Mouse (Mus musculus) megakaryocyte, embryonic 14.5 days (primary cell): ENCODE measurements around the gene Tmem119. TPM values are rescaled to one million over a fixed set of nuclear protein-coding genes. Genes with fewer than 3 reads are reported as not detected.

ENCODE experiments used
- H3K27me3 ChIP-seq: replicated peaks from 2 replicates; pipeline ENCODE3; 2012; ENCODE audit warnings: inconsistent platforms
- H3K36me3 ChIP-seq: replicated peaks from 2 replicates; pipeline ENCODE3; 2012; ENCODE audit warnings: low read length, inconsistent platforms, mixed read lengths
- H3K4me1 ChIP-seq: 2 replicates; pipeline ENCODE4 v1.6.1; 2012; ENCODE audit warnings: inconsistent platforms
- H3K4me3 ChIP-seq: replicated peaks from 2 replicates; pipeline ENCODE3; 2012; ENCODE audit warnings: moderate library complexity, mild to moderate bottlenecking, inconsistent platforms
- H3K9me3 ChIP-seq: 2 replicates; pipeline ENCODE4 v1.6.1; 2012; ENCODE audit warnings: inconsistent platforms
- FLI1 ChIP-seq: IDR thresholded peaks from 2 replicates; pipeline ENCODE4 v1.6.1; 2012; ENCODE audit warnings: low read length, inconsistent platforms, mixed read lengths
- GATA1 ChIP-seq: IDR thresholded peaks from 3 replicates; pipeline ENCODE4 v1.6.1; 2012; ENCODE audit warnings: mixed read lengths, low read length, inconsistent platforms, borderline replicate concordance
- polyA plus RNA-seq: library from polyadenylated mRNA; stranded (reverse); fragments of >175 nt; gene quantifications from 2 replicates; pipeline ENCODE4 v1.2.3, GENCODE M21; 2012; ENCODE audit warnings: low replicate concordance; ENCODE audit not compliant: insufficient read depth

Gene Tmem119
- polyA plus RNA-seq, 1 experiment: 4.0 TPM

DNA sequence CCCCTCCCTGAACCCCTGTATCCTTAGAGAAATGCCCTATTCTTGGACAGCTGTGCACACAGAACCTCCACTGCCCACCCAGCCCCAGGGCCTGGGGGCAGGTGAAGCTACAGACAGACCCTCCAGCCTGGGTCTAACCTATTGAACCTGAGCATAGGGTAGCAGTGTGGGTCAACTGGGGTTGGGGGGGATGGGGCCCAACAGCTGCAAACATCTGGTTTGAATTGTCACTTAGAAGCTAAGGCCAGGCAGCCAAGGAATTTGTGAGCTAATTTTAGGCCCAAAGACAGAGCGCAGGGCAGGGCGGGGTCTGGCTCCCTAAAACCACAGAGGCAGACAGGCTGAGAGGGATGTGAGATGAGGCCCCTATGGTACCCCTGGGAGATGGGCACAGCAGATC is 7.9 kb upstream of the Tmem119 start:
- peaks cover 45% of the 10 kb centered on the region for H3K27me3 ChIP-seq
- H3K9me3 ChIP-seq: no peaks in the 10 kb centered on the region; the same call in 1 of the 2 replicates
- TF ChIP-seq FLI1 (no peak), GATA1 (no peak)
- H3K4me3 ChIP-seq: no peak overlapping the region
- no peaks in the 10 kb centered on the region for H3K36me3 ChIP-seq
- peaks cover 54% of the 10 kb centered on the region for H3K4me1 ChIP-seq

GRCm38 (mm10) chr5:113807712-113808111 is 7.4 kb upstream of the Tmem119 start:
- Histone ChIP-seq H3K36me3 (no peaks in the 10 kb centered on the region), H3K9me3 (no peaks in the 10 kb centered on the region; the same call in 1 of the 2 replicates), H3K4me1 (peaks cover 53% of the 10 kb centered on the region), H3K4me3 (no peak overlapping the region), H3K27me3 (peaks cover 46% of the 10 kb centered on the region)
- TF ChIP-seq GATA1: no peak
- no peak for TF ChIP-seq FLI1

GRCm38 (mm10) chr5:113806414-113806813 is 6.1 kb upstream of the Tmem119 start:
- peaks cover 54% of the 10 kb centered on the region for H3K4me1 ChIP-seq
- no peaks in the 10 kb centered on the region for H3K36me3 ChIP-seq
- H3K27me3 ChIP-seq: peaks cover 56% of the 10 kb centered on the region
- H3K4me3 ChIP-seq: no peak overlapping the region
- no peaks in the 10 kb centered on the region; the same call in 1 of the 2 replicates for H3K9me3 ChIP-seq
- TF ChIP-seq GATA1 (no peak), FLI1 (no peak)

DNA sequence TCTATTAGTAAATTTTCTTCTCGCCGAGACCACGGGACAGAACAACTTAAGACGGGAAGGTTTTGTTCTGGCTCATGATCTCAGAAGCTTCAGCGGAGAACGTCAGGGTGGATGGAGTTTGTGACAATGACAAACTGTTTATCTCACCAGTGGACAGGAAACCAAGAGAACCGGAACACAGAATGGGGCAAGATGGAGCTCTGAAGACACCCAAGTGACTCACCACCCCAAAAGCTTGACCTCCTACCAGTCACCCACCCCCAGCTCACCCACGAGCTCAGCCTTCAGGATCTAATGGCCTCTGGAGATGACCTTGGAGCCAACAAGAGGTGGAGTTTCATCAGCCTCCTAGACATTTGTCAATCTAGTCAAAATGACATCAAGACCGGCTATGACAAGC is 5.0 kb upstream of the Tmem119 start:
- no peak overlapping the region for H3K4me3 ChIP-seq
- no peaks in the 10 kb centered on the region for H3K36me3 ChIP-seq
- no peaks in the 10 kb centered on the region for H3K9me3 ChIP-seq
- TF ChIP-seq GATA1 (no peak), FLI1 (no peak)
- peaks cover 62% of the 10 kb centered on the region for H3K27me3 ChIP-seq
- peaks cover 60% of the 10 kb centered on the region for H3K4me1 ChIP-seq

- H3K36me3 ChIP-seq: no peaks in the 10 kb centered on the region
- no peak overlapping the region for H3K4me3 ChIP-seq
- no peaks in the 10 kb centered on the region for H3K9me3 ChIP-seq
- peaks cover 66% of the 10 kb centered on the region for H3K4me1 ChIP-seq
- TF ChIP-seq FLI1: no peak
- no peak for TF ChIP-seq GATA1
- H3K27me3 ChIP-seq: peaks cover 68% of the 10 kb centered on the region
Measured at GRCm38 (mm10) chr5:113804395-113804966, 4.2 kb upstream of the Tmem119 start.

GRCm38 (mm10) chr5:113799691-113800090 is 625 bp downstream of the Tmem119 start:
- TF ChIP-seq GATA1 (no peak), FLI1 (no peak)
- peak overlapping the region; percentile 84 for H3K4me3 ChIP-seq
- peaks cover 74% of the 10 kb centered on the region for H3K27me3 ChIP-seq
- no peaks in the 10 kb centered on the region for H3K36me3 ChIP-seq
- peaks cover 76% of the 10 kb centered on the region for H3K4me1 ChIP-seq
- H3K9me3 ChIP-seq: no peaks in the 10 kb centered on the region

- TF ChIP-seq GATA1 (no peak), FLI1 (no peak)
- Histone ChIP-seq H3K36me3 (no peaks in the 10 kb centered on the region), H3K27me3 (peaks cover 80% of the 10 kb centered on the region), H3K4me1 (peaks cover 64% of the 10 kb centered on the region), H3K9me3 (no peaks in the 10 kb centered on the region), H3K4me3 (peak overlapping the region; percentile 4)
Measured at GRCm38 (mm10) chr5:113798525-113798924, 1.8 kb downstream of the Tmem119 start.

- TF ChIP-seq GATA1 (no peak), FLI1 (no peak)
- Histone ChIP-seq H3K4me3 (peak overlapping the region; percentile 80), H3K9me3 (no peaks in the 10 kb centered on the region), H3K36me3 (no peaks in the 10 kb centered on the region), H3K27me3 (peaks cover 81% of the 10 kb centered on the region), H3K4me1 (peaks cover 66% of the 10 kb centered on the region)
Measured at GRCm38 (mm10) chr5:113797149-113797882, 3.0 kb downstream of the Tmem119 start.

DNA sequence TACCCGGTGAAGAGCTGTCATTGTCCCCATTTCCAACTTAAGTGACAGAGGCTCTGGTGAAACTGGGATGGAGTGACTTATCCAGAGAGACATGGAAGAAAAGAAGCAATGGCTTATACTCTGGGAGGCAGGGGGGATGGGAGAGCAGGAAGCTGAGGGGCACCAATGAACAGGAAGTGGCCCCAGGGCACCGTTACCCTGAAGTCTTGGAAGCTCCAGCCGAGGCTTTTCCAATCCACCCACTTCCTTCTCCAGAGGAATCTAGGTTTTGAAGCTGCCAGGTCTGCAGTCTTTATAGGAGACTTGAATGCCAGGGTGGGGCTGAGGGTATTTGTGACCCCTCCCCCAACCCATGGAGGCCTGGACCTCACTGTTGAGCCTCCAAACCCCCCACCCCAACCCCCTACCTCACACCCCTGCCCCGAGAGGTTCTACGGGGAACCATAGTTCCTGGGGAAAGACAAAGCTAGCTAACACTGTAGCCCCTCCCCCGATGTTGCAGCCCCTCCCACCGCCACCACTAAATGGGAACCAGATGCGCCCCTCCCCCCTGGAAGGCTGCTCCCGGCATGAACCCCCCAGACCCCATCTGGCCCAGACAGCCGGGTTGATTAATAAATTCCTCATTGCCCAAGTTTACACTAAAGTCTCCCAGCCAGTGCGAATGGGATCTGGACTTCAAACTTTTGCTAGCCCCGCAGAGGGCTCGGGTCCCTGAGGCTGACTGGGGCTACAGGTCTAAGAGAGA is 3.7 kb downstream of the Tmem119 start:
- H3K4me1 ChIP-seq: peaks cover 73% of the 10 kb centered on the region
- no peak for TF ChIP-seq GATA1
- TF ChIP-seq FLI1: no peak

More for the DNA sequence above, 3.7 kb downstream of the Tmem119 start:
- Histone ChIP-seq H3K27me3 (peaks cover 80% of the 10 kb centered on the region), H3K9me3 (no peaks in the 10 kb centered on the region), H3K36me3 (no peaks in the 10 kb centered on the region), H3K4me3 (peak overlapping the region; percentile 80)
